Mouse (Mus musculus): ENCODE measurements around the gene Sertad2.

Sertad2 gene

GRCm38 (mm10) chr11:20544801-20545515 is 1.9 kb downstream of the Sertad2 start:
- DNase-seq (ENCODE audit: low spot score), result no peak

GRCm38 (mm10) chr11:20549481-20549880 is 6.4 kb downstream of the Sertad2 start:
- no peak for DNase-seq (ENCODE audit: low spot score)

- no peak for DNase-seq (ENCODE audit: low spot score)
These were observed 7.1 kb downstream of the Sertad2 start for GRCm38 (mm10) chr11:20550196-20550595.

GRCm38 (mm10) chr11:20552059-20552458 is 9.0 kb downstream of the Sertad2 start:
- no peak for DNase-seq (ENCODE audit: low spot score)

GRCm38 (mm10) chr11:20552758-20553673 is 10.0 kb downstream of the Sertad2 start:
- no peak for DNase-seq (ENCODE audit: low spot score)

- DNase-seq (ENCODE audit: low spot score), result no peak
These were observed 12.6 kb downstream of the Sertad2 start for GRCm38 (mm10) chr11:20555651-20556050.

GRCm38 (mm10) chr11:20556163-20556911 is 13.3 kb downstream of the Sertad2 start:
- DNase-seq (ENCODE audit: low spot score), result no peak

- DNase-seq (ENCODE audit: low spot score), result no peak
These were observed 16.3 kb downstream of the Sertad2 start for GRCm38 (mm10) chr11:20559236-20559950.

- DNase-seq (ENCODE audit: low spot score), result no peak
These were observed 17.0 kb downstream of the Sertad2 start for GRCm38 (mm10) chr11:20559951-20560642.

GRCm38 (mm10) chr11:20561323-20562002 is 18.4 kb downstream of the Sertad2 start:
- DNase-seq (ENCODE audit: low spot score), result peak; percentile 22

GRCm38 (mm10) chr11:20565057-20565456 is 22.0 kb downstream of the Sertad2 start:
- DNase-seq (ENCODE audit: low spot score), result no peak

- DNase-seq (ENCODE audit: low spot score), result peak; percentile 28
These were observed 28.8 kb downstream of the Sertad2 start for GRCm38 (mm10) chr11:20571702-20572413.

GRCm38 (mm10) chr11:20576046-20576635 is 33.1 kb downstream of the Sertad2 start:
- no peak for DNase-seq (ENCODE audit: low spot score)

- DNase-seq (ENCODE audit: low spot score), result no peak
These were observed 39.7 kb downstream of the Sertad2 start for GRCm38 (mm10) chr11:20582758-20583157.

GRCm38 (mm10) chr11:20585297-20585696 is 42.2 kb downstream of the Sertad2 start:
- no peak for DNase-seq (ENCODE audit: low spot score)

GRCm38 (mm10) chr11:20586180-20586579 is 43.1 kb downstream of the Sertad2 start:
- no peak for DNase-seq (ENCODE audit: low spot score)

GRCm38 (mm10) chr11:20589393-20589792 is 46.3 kb downstream of the Sertad2 start:
- no peak for DNase-seq (ENCODE audit: low spot score)

GRCm38 (mm10) chr11:20592010-20592409 is 49.0 kb downstream of the Sertad2 start:
- DNase-seq (ENCODE audit: low spot score), result no peak

Data from urinary bladder, postnatal 25 days (tissue).